Mouse (Mus musculus): ENCODE results near the gene Prrx2.

GRCm38 (mm10) chr2:30879481-30879880 lies 44.7 kb downstream of the Prrx2 start:
- TF ChIP-seq CTCF (IDR thresholded peaks at IDR 0.05; ENCODE audit: low read depth) (no peak), EP300 (IDR thresholded peaks at IDR 0.05; ENCODE audit: low read depth) (no peak)

All from heart, postnatal 0 days (tissue).